Mouse (Mus musculus) E14TG2a.4 (cell line): Measurements from ENCODE around the gene Tsx.

Experiments
- CTCF ChIP-seq: conservative IDR thresholded peaks from 2 replicates; pipeline ENCODE4 v1.5.1; 2014; ENCODE audit warnings: low read length
- POU5F1 ChIP-seq: IDR thresholded peaks from 2 replicates; pipeline ENCODE4 v1.6.1; 2014; ENCODE audit warnings: low read length, borderline replicate concordance

- no peak for TF ChIP-seq CTCF
- TF ChIP-seq POU5F1 = no peak
Measured at GRCm38 (mm10) chrX:103388131-103388530, 26.1 kb upstream of the Tsx start.
